Mouse (Mus musculus): ENCODE data around the gene Gm29427.

The Gm29427 gene

GRCm38 (mm10) chr1:130715561-130716217 is at the start of gene Gm29427:
Gm29427 (minus strand) TSS chr1:130715799.
- DNase-seq (ENCODE audit: low read depth) = peak; percentile 95

GRCm38 (mm10) chr1:130764027-130764461 is 48.4 kb upstream of the Gm29427 start:
- no peak for DNase-seq (ENCODE audit: low read depth)

GRCm38 (mm10) chr1:130762045-130762760 is 46.6 kb upstream of the Gm29427 start:
- DNase-seq (ENCODE audit: low read depth) = no peak

GRCm38 (mm10) chr1:130761597-130761996 is 46.0 kb upstream of the Gm29427 start:
- DNase-seq (ENCODE audit: low read depth) = no peak

GRCm38 (mm10) chr1:130759689-130760088 is 44.1 kb upstream of the Gm29427 start:
- DNase-seq (ENCODE audit: low read depth) = no peak

- DNase-seq (ENCODE audit: low read depth) = no peak
Measured at GRCm38 (mm10) chr1:130746819-130747218, 31.2 kb upstream of the Gm29427 start.

- no peak for DNase-seq (ENCODE audit: low read depth)
Measured at GRCm38 (mm10) chr1:130745591-130745990, 30.0 kb upstream of the Gm29427 start.

- no peak for DNase-seq (ENCODE audit: low read depth)
Measured at GRCm38 (mm10) chr1:130744961-130745360, 29.4 kb upstream of the Gm29427 start.

- DNase-seq (ENCODE audit: low read depth) = no peak
Measured at GRCm38 (mm10) chr1:130744217-130744616, 28.6 kb upstream of the Gm29427 start.

- DNase-seq (ENCODE audit: low read depth) = peak; percentile 69
Measured at GRCm38 (mm10) chr1:130743775-130744174, 28.2 kb upstream of the Gm29427 start.

- DNase-seq (ENCODE audit: low read depth) = no peak
Measured at GRCm38 (mm10) chr1:130742201-130742600, 26.6 kb upstream of the Gm29427 start.

- DNase-seq (ENCODE audit: low read depth) = peak; percentile 95
Measured at GRCm38 (mm10) chr1:130740781-130741720, 25.5 kb upstream of the Gm29427 start.

- peak; percentile 26 for DNase-seq (ENCODE audit: low read depth)
Measured at GRCm38 (mm10) chr1:130740227-130740648, 24.6 kb upstream of the Gm29427 start.

GRCm38 (mm10) chr1:130739636-130740035 is 24.0 kb upstream of the Gm29427 start:
- no peak for DNase-seq (ENCODE audit: low read depth)

GRCm38 (mm10) chr1:130738551-130739106 is 23.0 kb upstream of the Gm29427 start:
- DNase-seq (ENCODE audit: low read depth) = no peak

- DNase-seq (ENCODE audit: low read depth) = no peak
Measured at GRCm38 (mm10) chr1:130737916-130738315, 22.3 kb upstream of the Gm29427 start.

- DNase-seq (ENCODE audit: low read depth) = no peak
Measured at GRCm38 (mm10) chr1:130737411-130737881, 21.8 kb upstream of the Gm29427 start.

- no peak for DNase-seq (ENCODE audit: low read depth)
Measured at GRCm38 (mm10) chr1:130734852-130735251, 19.3 kb upstream of the Gm29427 start.

- no peak for DNase-seq (ENCODE audit: low read depth)
Measured at GRCm38 (mm10) chr1:130734452-130734851, 18.9 kb upstream of the Gm29427 start.

- DNase-seq (ENCODE audit: low read depth) = no peak
Measured at GRCm38 (mm10) chr1:130733671-130734070, 18.1 kb upstream of the Gm29427 start.

GRCm38 (mm10) chr1:130732706-130733658 is 17.4 kb upstream of the Gm29427 start:
- DNase-seq (ENCODE audit: low read depth) = no peak

All from 416B (cell line).